Mouse (Mus musculus): ENCODE measurements at regions not wholly inside any gene's neighbourhood (a gene's known extent, or its start where the extent isn't known, plus 50 kb on each side); places are given as distances from the start of the nearest gene placed in this dataset.
"Not testable (repeated sequence)": the region's sequence is repeated elsewhere in the genome, so short reads cannot be mapped to it uniquely, and the experiment has no call there.

DNA sequence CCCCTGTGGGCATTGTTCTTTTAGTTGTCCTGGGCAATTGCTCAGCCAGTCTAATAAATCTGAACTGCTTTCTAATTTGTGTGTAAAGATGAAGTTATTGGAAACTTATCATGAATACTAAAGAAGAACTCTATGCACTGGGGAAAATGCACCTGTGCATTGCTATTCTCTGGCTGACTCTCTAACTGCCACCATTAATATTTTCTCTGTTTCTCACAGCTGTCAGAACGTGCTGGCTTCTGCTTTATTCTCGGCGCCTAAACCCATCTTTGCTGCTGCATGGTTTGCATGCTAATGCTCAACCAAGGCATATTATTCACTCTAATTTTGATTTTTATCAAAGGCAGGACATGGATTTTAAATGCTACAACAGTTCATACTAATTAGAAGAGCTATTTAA is 128.9 kb upstream of the Gm527 start:
- Histone ChIP-seq H3K9ac (no peak overlapping the region), H3K9me3 (ENCODE audit: control insufficient read depth, low read length) (no peaks in the 10 kb centered on the region), H3K27ac (no peak overlapping the region), H3K36me3 (replicated peaks; ENCODE audit: control insufficient read depth, insufficient read depth) (no peaks in the 10 kb centered on the region), H3K4me2 (replicated peaks) (no peak overlapping the region), H3K27me3 (ENCODE audit: control insufficient read depth, insufficient read depth, low read length) (no peaks in the 10 kb centered on the region), H3K4me1 (replicated peaks; ENCODE audit: control insufficient read depth, insufficient read depth, low read length) (no peaks in the 10 kb centered on the region), H3K4me3 (replicated peaks; ENCODE audit: low read length) (no peak overlapping the region)
- 56% methylated on average over 3 of the region's 3 CpGs for WGBS
- DNase-seq (ENCODE audit: low spot score) (no peak), ATAC-seq (ENCODE audit: low FRiP score) (no peak)

DNA sequence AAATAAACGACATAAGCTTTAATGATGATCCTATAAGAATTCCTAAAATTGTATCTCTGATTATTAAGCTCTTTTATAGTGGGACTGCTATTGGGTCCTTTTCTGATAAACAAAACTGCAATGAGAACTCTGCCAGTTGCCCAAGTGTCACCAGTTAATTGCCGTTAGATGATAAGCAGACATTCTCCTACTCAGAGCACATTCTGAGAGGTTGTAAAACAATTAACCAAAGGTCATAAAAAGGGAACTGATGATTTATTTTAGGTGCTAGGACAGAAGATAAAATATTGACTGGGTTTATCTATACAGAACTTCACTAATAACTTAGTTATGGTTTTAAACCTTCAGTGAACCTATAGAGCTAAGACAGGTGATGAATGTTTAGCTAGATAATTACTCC is 109.2 kb upstream of the Gm527 start:
- 86% methylated on average over 2 of the region's 2 CpGs for WGBS
- H3K27me3 ChIP-seq (ENCODE audit: control insufficient read depth, insufficient read depth, low read length); H3K4me3 ChIP-seq (replicated peaks; ENCODE audit: low read length); H3K9me3 ChIP-seq (ENCODE audit: control insufficient read depth, low read length); H3K27ac ChIP-seq; H3K36me3 ChIP-seq (replicated peaks; ENCODE audit: control insufficient read depth, insufficient read depth); H3K4me2 ChIP-seq (replicated peaks); ATAC-seq (ENCODE audit: low FRiP score); H3K9ac ChIP-seq; DNase-seq (ENCODE audit: low spot score); H3K4me1 ChIP-seq (replicated peaks; ENCODE audit: control insufficient read depth, insufficient read depth, low read length): not testable (repeated sequence)

DNA sequence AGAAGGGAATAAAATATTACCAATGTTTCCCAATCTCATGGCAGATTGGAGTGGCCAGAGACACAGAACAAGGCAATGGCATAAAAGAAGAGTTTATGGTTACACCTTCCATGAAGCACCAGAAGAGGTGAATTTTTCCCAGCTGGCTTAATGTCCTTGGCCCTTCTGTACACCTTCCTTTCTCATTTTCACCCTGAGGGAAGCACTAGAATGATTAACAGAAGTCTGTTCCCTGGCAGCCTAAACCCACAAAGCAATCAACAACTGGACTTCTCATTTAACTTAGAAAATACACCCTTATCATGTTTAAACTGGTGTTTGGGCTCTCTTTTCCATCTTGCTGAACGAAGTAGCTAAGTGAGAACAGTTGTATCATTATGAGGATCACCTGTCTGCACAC is 107.6 kb upstream of the Gm527 start:
- H3K36me3 ChIP-seq (replicated peaks; ENCODE audit: control insufficient read depth, insufficient read depth) = no peaks in the 10 kb centered on the region
- DNase-seq (ENCODE audit: low spot score) (no peak), ATAC-seq (ENCODE audit: low FRiP score) (no peak)
- no peak overlapping the region for H3K4me3 ChIP-seq (replicated peaks; ENCODE audit: low read length)
- H3K4me2 ChIP-seq (replicated peaks) = no peak overlapping the region
- H3K9ac ChIP-seq = no peak overlapping the region
- H3K27me3 ChIP-seq (ENCODE audit: control insufficient read depth, insufficient read depth, low read length) = no peaks in the 10 kb centered on the region
- WGBS = 88% methylated on average over 1 of the region's 1 CpGs
- H3K4me1 ChIP-seq (replicated peaks; ENCODE audit: control insufficient read depth, insufficient read depth, low read length) = no peaks in the 10 kb centered on the region
- H3K9me3 ChIP-seq (ENCODE audit: control insufficient read depth, low read length) = no peaks in the 10 kb centered on the region
- H3K27ac ChIP-seq = no peak overlapping the region

DNA sequence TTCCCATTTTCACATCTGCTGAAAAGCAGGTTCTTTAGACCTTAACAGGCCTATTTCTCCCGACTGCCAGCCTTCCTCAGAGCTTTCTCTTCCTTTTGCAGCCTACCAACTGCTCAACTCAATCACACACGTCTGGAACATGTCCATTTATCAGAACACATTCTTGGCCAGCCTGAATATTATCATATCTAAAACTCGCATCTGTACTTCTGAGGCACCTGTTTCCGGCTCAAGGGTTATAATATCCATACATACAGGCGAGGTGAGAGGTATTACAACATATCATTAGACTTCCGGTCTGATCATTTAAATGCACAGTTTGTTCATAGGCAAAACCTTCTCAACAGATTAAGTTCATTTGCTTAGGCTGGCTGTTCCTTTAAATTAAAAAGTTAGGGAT is 101.8 kb upstream of the Gm527 start:
- no peak overlapping the region for H3K9ac ChIP-seq
- DNase-seq (ENCODE audit: low spot score) (no peak), ATAC-seq (ENCODE audit: low FRiP score) (no peak)
- no peaks in the 10 kb centered on the region for H3K9me3 ChIP-seq (ENCODE audit: control insufficient read depth, low read length)
- WGBS = 85% methylated on average over 6 of the region's 6 CpGs
- H3K27ac ChIP-seq = no peak overlapping the region
- no peaks in the 10 kb centered on the region for H3K4me1 ChIP-seq (replicated peaks; ENCODE audit: control insufficient read depth, insufficient read depth, low read length)
- H3K36me3 ChIP-seq (replicated peaks; ENCODE audit: control insufficient read depth, insufficient read depth) = no peaks in the 10 kb centered on the region
- H3K27me3 ChIP-seq (ENCODE audit: control insufficient read depth, insufficient read depth, low read length) = no peaks in the 10 kb centered on the region
- H3K4me2 ChIP-seq (replicated peaks) = no peak overlapping the region
- no peak overlapping the region for H3K4me3 ChIP-seq (replicated peaks; ENCODE audit: low read length)

DNA sequence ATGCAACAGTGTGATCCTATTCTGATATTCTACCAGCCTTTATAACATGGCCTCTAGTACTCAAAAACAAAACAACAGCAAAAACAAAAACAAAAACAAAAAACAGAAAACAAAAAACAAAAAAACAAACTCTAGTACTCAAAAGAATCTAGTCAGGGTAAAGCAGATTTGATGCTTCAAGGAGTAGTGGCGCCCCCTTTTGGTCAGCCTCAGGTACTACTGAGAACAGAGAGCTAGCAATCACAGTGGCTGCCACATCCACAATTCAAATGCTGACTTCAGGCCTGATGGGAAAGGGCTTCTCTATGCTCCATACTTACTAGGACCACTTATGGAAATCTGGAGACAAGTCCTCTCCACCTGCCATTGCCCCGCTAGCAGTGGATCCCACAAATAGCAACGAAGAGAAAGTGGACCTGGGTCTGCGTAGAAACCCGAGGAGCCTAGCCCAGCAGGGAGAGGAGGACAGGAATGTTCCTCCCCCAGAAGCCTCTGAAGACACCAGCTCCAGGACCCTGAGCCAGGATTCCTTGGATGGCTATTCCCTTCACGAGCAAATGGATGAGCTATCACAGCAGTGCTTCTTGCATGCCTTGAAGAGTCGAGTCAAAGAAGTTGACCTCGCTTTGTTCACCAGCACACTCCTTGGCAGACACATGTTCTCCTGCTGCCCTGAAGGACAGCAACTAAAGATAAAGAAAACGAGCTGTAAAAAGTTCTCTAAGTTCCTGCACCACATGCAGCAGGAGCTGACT is 100.5 kb upstream of the Gm527 start:
- Histone ChIP-seq H3K27me3 (ENCODE audit: control insufficient read depth, insufficient read depth, low read length) (no peaks in the 10 kb centered on the region), H3K36me3 (replicated peaks; ENCODE audit: control insufficient read depth, insufficient read depth) (no peaks in the 10 kb centered on the region), H3K9me3 (ENCODE audit: control insufficient read depth, low read length) (no peaks in the 10 kb centered on the region), H3K4me1 (replicated peaks; ENCODE audit: control insufficient read depth, insufficient read depth, low read length) (no peaks in the 10 kb centered on the region), H3K4me3 (replicated peaks; ENCODE audit: low read length) (no peak overlapping the region), H3K27ac (no peak overlapping the region), H3K9ac (no peak overlapping the region), H3K4me2 (replicated peaks) (no peak overlapping the region)
- no peak for DNase-seq (ENCODE audit: low spot score)
- ATAC-seq (ENCODE audit: low FRiP score) = no peak
- 64% methylated on average over 9 of the region's 9 CpGs for WGBS

DNA sequence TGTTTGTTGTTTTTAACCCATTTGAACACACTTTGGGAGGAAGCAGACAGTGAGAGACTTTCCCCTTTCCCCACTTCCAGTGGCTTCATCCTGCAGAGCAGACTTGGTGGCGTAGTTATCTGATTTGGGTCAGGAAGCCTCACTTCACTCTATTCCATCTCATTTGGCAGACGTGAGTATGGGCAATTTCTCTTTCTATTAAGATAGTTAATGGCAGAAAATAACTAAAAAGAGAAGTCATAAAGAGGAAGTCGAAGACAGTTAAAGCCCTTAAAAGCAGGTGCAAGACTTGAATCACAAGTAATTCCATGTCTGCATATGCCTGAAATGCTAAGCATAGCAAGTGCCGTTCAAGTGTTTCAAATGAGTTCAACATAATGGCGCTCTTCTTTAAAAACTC is 97.0 kb upstream of the Gm527 start:
- Histone ChIP-seq H3K27me3 (ENCODE audit: control insufficient read depth, insufficient read depth, low read length) (no peaks in the 10 kb centered on the region), H3K4me3 (replicated peaks; ENCODE audit: low read length) (no peak overlapping the region), H3K9me3 (ENCODE audit: control insufficient read depth, low read length) (no peaks in the 10 kb centered on the region), H3K27ac (no peak overlapping the region), H3K4me2 (replicated peaks) (no peak overlapping the region), H3K36me3 (replicated peaks; ENCODE audit: control insufficient read depth, insufficient read depth) (no peaks in the 10 kb centered on the region), H3K9ac (no peak overlapping the region), H3K4me1 (replicated peaks; ENCODE audit: control insufficient read depth, insufficient read depth, low read length) (no peaks in the 10 kb centered on the region)
- DNase-seq (ENCODE audit: low spot score) = no peak
- no peak for ATAC-seq (ENCODE audit: low FRiP score)
- 87% methylated on average over 5 of the region's 5 CpGs for WGBS

DNA sequence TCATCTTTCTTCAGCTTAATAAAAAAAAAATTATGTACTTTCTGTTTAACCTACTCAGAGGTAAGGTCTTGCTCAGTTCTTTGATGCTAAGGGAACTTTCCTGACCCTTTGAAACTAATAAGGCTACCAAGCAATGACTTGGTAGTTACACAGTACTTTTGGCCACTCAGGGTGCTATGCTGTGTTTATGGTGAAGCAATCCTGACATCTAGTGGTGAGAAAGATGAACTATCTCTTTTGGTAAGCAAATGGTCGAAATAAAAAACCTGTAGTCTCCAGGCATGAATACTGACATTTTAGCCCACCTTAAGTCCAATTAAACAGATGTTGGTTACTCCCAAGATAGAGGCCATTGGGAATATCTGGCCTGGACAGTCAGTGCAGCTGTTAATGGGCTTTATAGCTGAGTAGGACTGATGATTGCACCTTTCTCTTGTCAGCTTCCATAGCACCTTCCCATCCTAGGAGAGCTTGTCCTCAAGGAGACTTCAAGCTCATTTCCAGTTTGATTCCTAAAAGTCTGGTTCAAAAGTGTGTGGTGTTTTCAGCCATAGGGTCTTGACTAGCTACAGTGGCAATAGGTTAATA is 88.0 kb upstream of the Gm527 start:
- Histone ChIP-seq H3K27me3 (ENCODE audit: control insufficient read depth, insufficient read depth, low read length) (no peaks in the 10 kb centered on the region), H3K4me2 (replicated peaks) (no peak overlapping the region), H3K4me1 (replicated peaks; ENCODE audit: control insufficient read depth, insufficient read depth, low read length) (no peaks in the 10 kb centered on the region), H3K9ac (no peak overlapping the region), H3K27ac (no peak overlapping the region), H3K9me3 (ENCODE audit: control insufficient read depth, low read length) (no peaks in the 10 kb centered on the region), H3K4me3 (replicated peaks; ENCODE audit: low read length) (no peak overlapping the region), H3K36me3 (replicated peaks; ENCODE audit: control insufficient read depth, insufficient read depth) (no peaks in the 10 kb centered on the region)
- DNase-seq (ENCODE audit: low spot score) (peak; percentile 88), ATAC-seq (ENCODE audit: low FRiP score) (peak; percentile 86)
- WGBS = 13% methylated on average over 1 of the region's 1 CpGs

DNA sequence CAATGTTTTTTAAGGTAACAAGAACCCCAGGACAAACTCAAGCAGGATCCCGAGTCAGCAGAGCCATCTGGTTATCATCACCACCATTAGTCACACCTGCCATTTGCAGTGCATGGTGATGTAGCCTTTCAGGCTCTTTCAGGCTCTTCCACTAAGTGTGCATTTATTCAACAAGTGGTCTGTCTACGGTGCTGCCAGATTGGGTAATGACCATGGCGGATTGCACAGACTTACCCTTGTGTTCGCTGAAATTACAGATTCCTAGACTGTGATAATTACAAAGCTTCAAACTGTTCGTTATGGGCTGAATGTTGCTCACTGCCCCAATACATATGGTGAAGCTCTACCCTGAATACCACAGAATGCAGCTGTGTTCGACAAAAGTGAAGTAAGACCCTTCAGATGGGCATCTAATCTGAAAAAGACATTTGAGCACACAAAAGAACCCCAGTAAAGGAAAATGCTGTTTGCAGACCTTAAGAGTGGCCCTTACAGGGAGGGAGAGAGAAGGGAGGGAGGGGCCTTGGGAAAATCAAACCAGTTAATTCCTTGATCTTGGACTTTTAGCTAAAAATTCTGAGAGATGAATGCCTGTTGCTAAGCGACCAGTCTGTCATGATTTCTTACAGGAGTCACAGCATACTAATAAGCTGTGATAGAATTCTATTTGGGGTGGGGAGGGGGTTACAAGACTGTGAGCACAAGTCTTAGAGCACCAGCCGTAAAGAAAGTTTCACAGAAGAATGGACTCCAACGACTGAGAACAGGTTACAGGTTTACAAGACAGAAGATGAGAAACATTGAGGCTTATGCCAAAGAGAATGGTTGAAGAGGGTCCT is 85.2 kb upstream of the Gm527 start:
- H3K9ac ChIP-seq = no peak overlapping the region
- H3K4me1 ChIP-seq (replicated peaks; ENCODE audit: control insufficient read depth, insufficient read depth, low read length) = no peaks in the 10 kb centered on the region
- WGBS = 47% methylated on average over 9 of the region's 9 CpGs
- no peaks in the 10 kb centered on the region for H3K36me3 ChIP-seq (replicated peaks; ENCODE audit: control insufficient read depth, insufficient read depth)
- no peak for DNase-seq (ENCODE audit: low spot score)
- H3K4me3 ChIP-seq (replicated peaks; ENCODE audit: low read length) = no peak overlapping the region
- H3K27ac ChIP-seq = no peak overlapping the region
- no peaks in the 10 kb centered on the region for H3K9me3 ChIP-seq (ENCODE audit: control insufficient read depth, low read length)
- ATAC-seq (ENCODE audit: low FRiP score) = peak; percentile 80
- H3K4me2 ChIP-seq (replicated peaks) = no peak overlapping the region
- H3K27me3 ChIP-seq (ENCODE audit: control insufficient read depth, insufficient read depth, low read length) = no peaks in the 10 kb centered on the region

DNA sequence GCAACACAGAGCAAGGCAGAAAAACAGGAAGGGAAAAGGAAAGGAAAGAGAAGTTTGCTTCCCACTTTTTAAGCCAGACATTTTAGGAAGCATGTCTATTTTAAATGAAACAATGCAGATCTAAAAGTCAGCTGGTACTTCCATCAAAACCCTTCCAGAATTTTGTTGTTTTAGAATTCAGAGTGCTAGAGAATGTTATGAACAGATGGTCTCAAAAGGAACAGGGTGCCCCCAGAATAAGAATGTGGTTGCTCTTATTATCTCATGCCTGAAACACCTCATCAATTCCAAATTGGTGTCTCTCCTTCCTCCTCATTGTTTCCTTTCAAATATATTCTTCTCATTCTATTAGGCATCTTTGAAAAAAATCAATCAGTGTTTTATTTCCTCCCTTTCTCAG is 60.0 kb upstream of the Gm527 start:
- Histone ChIP-seq H3K9ac (no peak overlapping the region), H3K4me2 (replicated peaks) (no peak overlapping the region), H3K36me3 (replicated peaks; ENCODE audit: control insufficient read depth, insufficient read depth) (no peaks in the 10 kb centered on the region), H3K4me3 (replicated peaks; ENCODE audit: low read length) (no peak overlapping the region), H3K27me3 (ENCODE audit: control insufficient read depth, insufficient read depth, low read length) (no peaks in the 10 kb centered on the region), H3K4me1 (replicated peaks; ENCODE audit: control insufficient read depth, insufficient read depth, low read length) (no peaks in the 10 kb centered on the region), H3K9me3 (ENCODE audit: control insufficient read depth, low read length) (peaks cover 7% of the 10 kb centered on the region), H3K27ac (no peak overlapping the region)
- DNase-seq (ENCODE audit: low spot score) = no peak
- ATAC-seq (ENCODE audit: low FRiP score) = no peak
